Mouse (Mus musculus): ENCODE data around the gene Camkmt.

- TF ChIP-seq CTCF (conservative IDR thresholded peaks at IDR 0.05; ENCODE audit: insufficient read depth, insufficient read length, low read depth, low read length) (no peak), POLR2A (IDR thresholded peaks at IDR 0.05; ENCODE audit: low read depth, low read length) (no peak)
Observed at GRCm38 (mm10) chr17:85072383-85072782, 18.0 kb upstream of the Camkmt start.
